Mouse (Mus musculus) MEL (cell line): ENCODE results near the gene Gprin3. TPM values are rescaled to one million over a fixed set of nuclear protein-coding genes. Genes with fewer than 3 reads are reported as not detected.

Experiments
- DNase-seq: peaks from one replicate; pipeline ENCODE4 v3.0.0; 2011; ENCODE audit warnings: low read depth, low spot score
- H3K27ac ChIP-seq: 2 replicates; pipeline ENCODE4 v1.5.1; 2012; ENCODE audit warnings: low read depth, mild to moderate bottlenecking, control low read depth, low read length, moderate library complexity; ENCODE audit not compliant: control insufficient read depth
- H3K27me3 ChIP-seq, 2 experiments: fragments of 150-350 bp in 1 of 2; sonication (generic) in 1 of 2; 2 replicates each; pipeline ENCODE4 v1.6.1; 2012; ENCODE audit warnings: low read length in 2 of 2, mild to moderate bottlenecking in 2 of 2, improper control_type of control experiment in 1 of 2, moderate library complexity in 1 of 2; ENCODE audit not compliant: insufficient read depth in 2 of 2, control insufficient read depth in 1 of 2
- H3K36me3 ChIP-seq, 2 experiments: 2 replicates each; pipeline ENCODE4 v1.6.1; 2012 to 2014; ENCODE audit warnings: low read length in 2 of 2, improper control_type of control experiment in 1 of 2, inconsistent platforms in 1 of 2, mild to moderate bottlenecking in 1 of 2; ENCODE audit not compliant: insufficient read depth in 2 of 2, control insufficient read depth in 1 of 2
- H3K4me1 ChIP-seq, 2 experiments: fragments of 150-350 bp in 1 of 2; sonication (generic) in 1 of 2; 2 replicates each; pipeline ENCODE4 v1.6.1; 2012; ENCODE audit warnings: low read length in 2 of 2, improper control_type of control experiment in 1 of 2, mild to moderate bottlenecking in 1 of 2; ENCODE audit not compliant: insufficient read depth in 2 of 2, control insufficient read depth in 1 of 2
- H3K4me3 ChIP-seq, 2 experiments: fragments of 150-350 bp in 1 of 2; sonication (generic) in 1 of 2; 2 replicates each; pipeline ENCODE4 v1.5.1; 2012; ENCODE audit warnings: low read depth in 2 of 2, low read length in 2 of 2, mild to moderate bottlenecking in 2 of 2, moderate library complexity in 2 of 2, control low read depth in 1 of 2, improper control_type of control experiment in 1 of 2; ENCODE audit not compliant: control insufficient read depth in 1 of 2, insufficient read depth in 1 of 2
- H3K79me2 ChIP-seq: 2 replicates; pipeline ENCODE4 v1.6.1; 2012; ENCODE audit warnings: mild to moderate bottlenecking, low read length, moderate library complexity; ENCODE audit not compliant: control insufficient read depth, poor library complexity, insufficient read depth
- H3K9ac ChIP-seq: 2 replicates; pipeline ENCODE4 v1.6.1; 2012; ENCODE audit warnings: low read depth, mild to moderate bottlenecking, control low read depth, low read length, moderate library complexity; ENCODE audit not compliant: control insufficient read depth, poor library complexity, severe bottlenecking
- H3K9me3 ChIP-seq: fragments of 150-350 bp; sonication (generic); replicated peaks from 2 replicates; pipeline ENCODE4 v1.6.1; 2012; ENCODE audit warnings: mild to moderate bottlenecking, low read length, improper control_type of control experiment, moderate library complexity; ENCODE audit not compliant: insufficient read depth
- BHLHE40 ChIP-seq: IDR thresholded peaks from 2 replicates; pipeline ENCODE4 v1.6.1; 2012; ENCODE audit warnings: low read depth, mild to moderate bottlenecking, inconsistent platforms, low read length, improper control_type of control experiment, borderline replicate concordance
- CHD2 ChIP-seq: IDR thresholded peaks from 2 replicates; pipeline ENCODE4 v1.6.1; 2011; ENCODE audit warnings: low read length, improper control_type of control experiment
- CTCF ChIP-seq, 3 experiments: IDR thresholded peaks in 2 of 3; conservative IDR thresholded peaks in 1 of 3; 2 replicates each; pipeline ENCODE4 v1.5.1; 2011 to 2012; ENCODE audit warnings: low read length in 3 of 3, low read depth in 2 of 3, mild to moderate bottlenecking in 2 of 3, improper control_type of control experiment in 1 of 3, inconsistent platforms in 1 of 3, mixed read lengths in 1 of 3, moderate library complexity in 1 of 3; ENCODE audit not compliant: control insufficient read depth in 1 of 3, insufficient read depth in 1 of 3, poor library complexity in 1 of 3, severe bottlenecking in 1 of 3
- ELF1 ChIP-seq: IDR thresholded peaks from 2 replicates; pipeline ENCODE4 v1.6.1; 2014; ENCODE audit warnings: low read depth, mild to moderate bottlenecking, inconsistent platforms, low read length, improper control_type of control experiment, moderate library complexity
- EP300 ChIP-seq, 2 experiments: IDR thresholded peaks; 2 replicates each; pipeline ENCODE4 v1.6.1; 2011; ENCODE audit warnings: improper control_type of control experiment in 2 of 2, low read length in 2 of 2, low read depth in 1 of 2, mild to moderate bottlenecking in 1 of 2
- GABPA ChIP-seq: IDR thresholded peaks from 2 replicates; pipeline ENCODE4 v1.6.1; 2012; ENCODE audit warnings: low read depth, mild to moderate bottlenecking, inconsistent platforms, low read length, improper control_type of control experiment, moderate library complexity
- GATA1 ChIP-seq: IDR thresholded peaks from 2 replicates; pipeline ENCODE4 v1.6.1; 2011; ENCODE audit warnings: low read depth, low read length, improper control_type of control experiment
- HCFC1 ChIP-seq: IDR thresholded peaks from 2 replicates; pipeline ENCODE4 v1.6.1; 2012; ENCODE audit warnings: low read depth, mild to moderate bottlenecking, inconsistent platforms, low read length, improper control_type of control experiment, moderate library complexity
- JUND ChIP-seq: IDR thresholded peaks from 2 replicates; pipeline ENCODE4 v1.6.1; 2011; ENCODE audit warnings: low read depth, mild to moderate bottlenecking, improper control_type of control experiment, low read length
- KAT2A ChIP-seq: conservative IDR thresholded peaks from 2 replicates; pipeline ENCODE4 v1.6.1; 2012; ENCODE audit warnings: low read depth, low read length, improper control_type of control experiment, inconsistent platforms
- MAFK ChIP-seq: IDR thresholded peaks from 2 replicates; pipeline ENCODE4 v1.6.1; 2011; ENCODE audit warnings: low read depth, mild to moderate bottlenecking, low read length, improper control_type of control experiment, borderline replicate concordance
- MAX ChIP-seq: IDR thresholded peaks from 2 replicates; pipeline ENCODE4 v1.6.1; 2011; ENCODE audit warnings: low read length, improper control_type of control experiment
- MXI1 ChIP-seq: IDR thresholded peaks from 2 replicates; pipeline ENCODE4 v1.6.1; 2011; ENCODE audit warnings: mild to moderate bottlenecking, low read depth, low read length, improper control_type of control experiment
- NELFE ChIP-seq: IDR thresholded peaks from 2 replicates; pipeline ENCODE4 v1.6.1; 2011; ENCODE audit warnings: low read depth, low read length, improper control_type of control experiment
- NRF1 ChIP-seq: IDR thresholded peaks from 2 replicates; pipeline ENCODE4 v1.6.1; 2014; ENCODE audit warnings: low read depth, mild to moderate bottlenecking, inconsistent platforms, low read length, improper control_type of control experiment, moderate library complexity; ENCODE audit not compliant: poor library complexity, insufficient read depth, severe bottlenecking
- POLR2AphosphoS2 ChIP-seq: IDR thresholded peaks from 2 replicates; pipeline ENCODE4 v1.6.1; 2011; ENCODE audit warnings: low read length, improper control_type of control experiment
- RAD21 ChIP-seq: IDR thresholded peaks from 2 replicates; pipeline ENCODE4 v1.6.1; 2011; ENCODE audit warnings: mild to moderate bottlenecking, low read depth, low read length, improper control_type of control experiment
- SMC3 ChIP-seq: IDR thresholded peaks from 2 replicates; pipeline ENCODE4 v1.6.1; 2011; ENCODE audit warnings: low read depth, low read length, improper control_type of control experiment
- TAL1 ChIP-seq: IDR thresholded peaks from 2 replicates; pipeline ENCODE4 v1.6.1; 2012; ENCODE audit warnings: mild to moderate bottlenecking, inconsistent platforms, low read length, moderate library complexity, mixed read lengths
- TBP ChIP-seq: IDR thresholded peaks from 2 replicates; pipeline ENCODE4 v1.8.0; 2011; ENCODE audit warnings: low read depth, low read length, improper control_type of control experiment
- TCF12 ChIP-seq: IDR thresholded peaks from 2 replicates; pipeline ENCODE4 v1.6.1; 2014; ENCODE audit warnings: low read depth, mild to moderate bottlenecking, inconsistent platforms, low read length, improper control_type of control experiment, moderate library complexity
- USF2 ChIP-seq, 2 experiments: IDR thresholded peaks; 2 replicates each; pipeline ENCODE4 v1.6.1; 2011 to 2012; ENCODE audit warnings: improper control_type of control experiment in 2 of 2, low read length in 2 of 2, borderline replicate concordance in 1 of 2, inconsistent platforms in 1 of 2, low read depth in 1 of 2, mild to moderate bottlenecking in 1 of 2; ENCODE audit not compliant: insufficient read depth in 1 of 2
- ZKSCAN1 ChIP-seq: IDR thresholded peaks from 2 replicates; pipeline ENCODE4 v1.6.1; 2012; ENCODE audit warnings: low read depth, mild to moderate bottlenecking, inconsistent platforms, low read length, improper control_type of control experiment, moderate library complexity
- ZNF384 ChIP-seq: IDR thresholded peaks from 2 replicates; pipeline ENCODE4 v1.6.1; 2012; ENCODE audit warnings: low read depth, mild to moderate bottlenecking, inconsistent platforms, low read length, improper control_type of control experiment
- polyA plus RNA-seq, 2 experiments: library from polyadenylated mRNA; stranded (reverse) in 1 of 2; unstranded in 1 of 2; fragments of >175 nt in 1 of 2; fragments of >200 nt in 1 of 2; gene quantifications; 2 replicates each; pipeline versions ENCODE4 v1.2.1 to v1.2.4; 2012; ENCODE audit warnings: low replicate concordance in 2 of 2, low read depth in 1 of 2; ENCODE audit not compliant: insufficient read length in 2 of 2, insufficient read depth in 1 of 2, missing spikeins in 1 of 2
- total RNA-seq: library from RNA; depleted of rRNA; stranded (reverse); fragments of 300-350 nt; gene quantifications from 2 replicates; pipeline ENCODE4 v1.2.3, GENCODE M21; 2012

Gene Gprin3
- total and polyA plus RNA-seq, 3 experiments: not detected

- Histone ChIP-seq H3K9ac (no peak overlapping the region), H3K9me3 (no peaks in the 10 kb centered on the region), H3K79me2 (no peaks in the 10 kb centered on the region), H3K36me3 (no peaks in the 10 kb centered on the region), H3K27me3 (no peaks in the 10 kb centered on the region), H3K4me1 (no peaks in the 10 kb centered on the region), H3K4me3 (no peak overlapping the region), H3K27ac (no peak overlapping the region)
- TF ChIP-seq MAFK: no peak
- no peak for TF ChIP-seq CTCF (IDR thresholded peaks at IDR 0.05 in 2 of 3, conservative IDR thresholded peaks at IDR 0.05 in 1 of 3; ENCODE audit: control insufficient read depth in 1 of 3, insufficient read depth in 1 of 3, low read depth in 2 of 3, low read length in 3 of 3, poor library complexity in 1 of 3, severe bottlenecking in 1 of 3)
- DNase-seq: no peak
These were observed 416 bp upstream of the Gprin3 start for GRCm38 (mm10) chr6:59426534-59426885.

DNA sequence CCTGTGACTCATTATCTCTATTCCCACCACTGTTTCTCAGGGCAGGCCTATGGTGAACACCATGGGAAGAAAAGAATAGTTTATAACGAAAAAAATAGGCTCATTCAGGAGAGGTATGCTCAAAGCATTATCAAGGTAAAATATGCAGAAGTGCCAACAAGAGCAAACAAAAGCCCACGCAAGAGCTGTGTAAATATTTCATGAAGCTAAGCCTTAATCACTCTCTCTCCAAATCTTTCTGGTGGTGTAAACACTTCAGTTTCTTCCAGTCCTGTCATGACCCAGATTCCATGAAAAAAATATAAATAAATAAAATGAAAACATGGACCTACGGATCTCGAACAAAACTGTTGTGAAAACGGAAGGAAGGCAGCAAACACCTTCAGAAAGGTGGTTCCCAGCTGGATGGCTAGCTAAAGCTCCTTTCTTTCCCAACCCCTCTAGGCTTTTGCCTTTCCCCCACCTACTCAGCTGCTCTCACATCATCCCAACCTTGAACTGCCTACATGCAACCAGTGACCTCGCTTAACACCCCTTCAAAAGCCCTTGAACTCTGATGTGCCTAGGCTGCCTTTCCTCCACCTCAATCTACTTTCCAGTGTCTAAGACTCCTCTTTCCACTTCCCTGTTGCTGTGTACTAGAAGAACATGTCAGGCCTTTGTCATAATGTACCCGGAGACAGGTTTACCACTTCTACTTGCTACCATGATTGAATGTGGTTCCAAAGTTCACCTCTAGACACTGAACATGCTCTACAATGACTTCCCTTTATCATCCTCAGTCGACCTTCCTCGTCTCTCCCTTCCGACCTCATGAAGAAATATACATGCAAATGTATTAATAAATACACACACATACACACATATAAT, 988 bp downstream of the Gprin3 start:
- H3K27me3 ChIP-seq: no peaks in the 10 kb centered on the region
- no peak overlapping the region for H3K9ac ChIP-seq
- H3K79me2 ChIP-seq: no peaks in the 10 kb centered on the region
- no peak overlapping the region for H3K27ac ChIP-seq
- no peaks in the 10 kb centered on the region for H3K36me3 ChIP-seq
- no peak for DNase-seq
- H3K4me3 ChIP-seq: no peak overlapping the region
- H3K9me3 ChIP-seq: no peaks in the 10 kb centered on the region
- H3K4me1 ChIP-seq: no peaks in the 10 kb centered on the region
- no peak for TF ChIP-seq USF2 (IDR thresholded peaks at IDR 0.05; ENCODE audit: borderline replicate concordance in 1 of 2, insufficient read depth in 1 of 2, low read depth in 1 of 2, low read length in 2 of 2)
- TF ChIP-seq EP300 (IDR thresholded peaks at IDR 0.05; ENCODE audit: low read depth in 1 of 2, low read length in 2 of 2): no peak
- TF ChIP-seq ZKSCAN1: no peak
- no peak for TF ChIP-seq SMC3
- TF ChIP-seq JUND: no peak
- TF ChIP-seq TAL1: no peak
- no peak for TF ChIP-seq MAFK

GRCm38 (mm10) chr6:59423836-59424235, 2.3 kb downstream of the Gprin3 start:
- TF ChIP-seq TBP (no peak), MAX (no peak), EP300 (IDR thresholded peaks at IDR 0.05; ENCODE audit: low read depth in 1 of 2, low read length in 2 of 2) (no peak), KAT2A (no peak), MXI1 (no peak), BHLHE40 (no peak), POLR2AphosphoS2 (no peak), NRF1 (no peak), HCFC1 (no peak), GATA1 (no peak), CTCF (IDR thresholded peaks at IDR 0.05 in 2 of 3, conservative IDR thresholded peaks at IDR 0.05 in 1 of 3; ENCODE audit: control insufficient read depth in 1 of 3, insufficient read depth in 1 of 3, low read depth in 2 of 3, low read length in 3 of 3, poor library complexity in 1 of 3, severe bottlenecking in 1 of 3) (no peak), TCF12 (no peak), CHD2 (no peak), ZNF384 (no peak), GABPA (no peak), NELFE (no peak), ELF1 (no peak), ZKSCAN1 (no peak), RAD21 (no peak)
- H3K27ac ChIP-seq: no peak overlapping the region
- no peak overlapping the region for H3K4me3 ChIP-seq
- no peak overlapping the region for H3K9ac ChIP-seq
- no peaks in the 10 kb centered on the region for H3K79me2 ChIP-seq
- no peaks in the 10 kb centered on the region for H3K27me3 ChIP-seq
- no peaks in the 10 kb centered on the region for H3K36me3 ChIP-seq
- no peak for DNase-seq
- no peaks in the 10 kb centered on the region for H3K9me3 ChIP-seq
- no peaks in the 10 kb centered on the region for H3K4me1 ChIP-seq
